Mouse (Mus musculus): ENCODE measurements around the gene Pphln1.

DNA sequence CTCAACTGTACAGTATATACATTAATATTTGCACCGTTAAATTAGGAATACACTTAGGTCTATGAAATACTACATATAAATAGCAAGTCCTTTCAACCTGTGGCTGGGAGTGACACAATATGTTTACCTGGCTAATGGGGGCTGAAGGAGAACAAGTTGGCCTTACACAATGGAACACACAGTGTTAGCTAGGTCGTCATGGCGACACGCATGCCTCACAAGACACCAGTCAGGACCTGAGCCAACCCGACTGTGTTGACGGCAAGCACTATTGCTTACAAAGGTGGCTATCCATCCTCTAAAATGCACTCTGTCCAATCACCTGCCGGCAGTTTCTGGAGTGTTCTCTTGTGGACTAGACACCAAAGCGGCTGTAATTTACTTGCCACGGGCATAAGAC lies 101.7 kb downstream of the Pphln1 start:
- TF ChIP-seq CTCF (conservative IDR thresholded peaks at IDR 0.05; ENCODE audit: insufficient read depth, insufficient read length, low read depth, low read length) (no peak), POLR2A (IDR thresholded peaks at IDR 0.05; ENCODE audit: low read depth, low read length) (no peak)
